Mouse (Mus musculus): Measurements from ENCODE around the gene Cabp4. TPM values are rescaled to one million over a fixed set of nuclear protein-coding genes. Genes with fewer than 3 reads are reported as not detected.

Cabp4 gene
- polyA plus RNA-seq, 1 experiment from 2014 or later = 0.09 TPM

GRCm38 (mm10) chr19:4150567-4151487 lies 7.0 kb upstream of the Cabp4 start:
- no peak for ATAC-seq (ENCODE audit: low FRiP score, low TSS enrichment)
- peaks cover 18% of the 10 kb centered on the region for H3K4me1 ChIP-seq (ENCODE audit: control insufficient read depth, insufficient read depth, low read length)
- H3K4me3 ChIP-seq (ENCODE audit: low read length) = no peak overlapping the region
- H3K9ac ChIP-seq (ENCODE audit: low read depth, low read length) = no peak overlapping the region
- H3K9me3 ChIP-seq (ENCODE audit: control insufficient read depth, low read length) = no peaks in the 10 kb centered on the region
- peaks cover 30% of the 10 kb centered on the region for H3K36me3 ChIP-seq (ENCODE audit: control insufficient read depth, insufficient read depth, low read length)
- no peaks in the 10 kb centered on the region for H3K27me3 ChIP-seq (ENCODE audit: control insufficient read depth, insufficient read depth, low read length)
- 85% methylated on average over 22 of the region's 22 CpGs for WGBS
- H3K27ac ChIP-seq (ENCODE audit: low read depth, low read length) = no peak overlapping the region
- H3K4me2 ChIP-seq (replicated peaks; ENCODE audit: low read depth, low read length) = no peak overlapping the region

- peak overlapping the region; percentile 68; the same call in 1 of the 2 replicates for H3K9ac ChIP-seq (ENCODE audit: low read depth, low read length)
- peaks cover 18% of the 10 kb centered on the region for H3K4me1 ChIP-seq (ENCODE audit: control insufficient read depth, insufficient read depth, low read length)
- H3K4me2 ChIP-seq (replicated peaks; ENCODE audit: low read depth, low read length) = peak overlapping the region; percentile 72
- no peaks in the 10 kb centered on the region for H3K9me3 ChIP-seq (ENCODE audit: control insufficient read depth, low read length)
- WGBS = 94% methylated on average over 17 of the region's 17 CpGs
- H3K27ac ChIP-seq (ENCODE audit: low read depth, low read length) = no peak overlapping the region
- H3K4me3 ChIP-seq (ENCODE audit: low read length) = peak overlapping the region; percentile 86; the same call in 1 of the 2 replicates
- ATAC-seq (ENCODE audit: low FRiP score, low TSS enrichment) = no peak
- peaks cover 28% of the 10 kb centered on the region for H3K36me3 ChIP-seq (ENCODE audit: control insufficient read depth, insufficient read depth, low read length)
- no peaks in the 10 kb centered on the region for H3K27me3 ChIP-seq (ENCODE audit: control insufficient read depth, insufficient read depth, low read length)
Observed at GRCm38 (mm10) chr19:4149764-4150461, 6.1 kb upstream of the Cabp4 start.

- Histone ChIP-seq H3K4me2 (replicated peaks; ENCODE audit: low read depth, low read length) (peak overlapping the region; percentile 72), H3K4me1 (ENCODE audit: control insufficient read depth, insufficient read depth, low read length) (peaks cover 17% of the 10 kb centered on the region), H3K9me3 (ENCODE audit: control insufficient read depth, low read length) (no peaks in the 10 kb centered on the region), H3K9ac (ENCODE audit: low read depth, low read length) (peak overlapping the region; percentile 68; the same call in 1 of the 2 replicates), H3K27me3 (ENCODE audit: control insufficient read depth, insufficient read depth, low read length) (no peaks in the 10 kb centered on the region), H3K27ac (ENCODE audit: low read depth, low read length) (no peak overlapping the region), H3K4me3 (ENCODE audit: low read length) (peak overlapping the region; percentile 86), H3K36me3 (ENCODE audit: control insufficient read depth, insufficient read depth, low read length) (peaks cover 28% of the 10 kb centered on the region)
- ATAC-seq (ENCODE audit: low FRiP score, low TSS enrichment) = no peak
- 81% methylated on average over 11 of the region's 11 CpGs for WGBS
Observed at GRCm38 (mm10) chr19:4149283-4149682, 5.5 kb upstream of the Cabp4 start.

- peak overlapping the region; percentile 68 for H3K9ac ChIP-seq (ENCODE audit: low read depth, low read length)
- peak overlapping the region; percentile 6; the same call in 1 of the 2 replicates for H3K27ac ChIP-seq (ENCODE audit: low read depth, low read length)
- H3K9me3 ChIP-seq (ENCODE audit: control insufficient read depth, low read length) = no peaks in the 10 kb centered on the region
- peak overlapping the region; percentile 72 for H3K4me2 ChIP-seq (replicated peaks; ENCODE audit: low read depth, low read length)
- peaks cover 28% of the 10 kb centered on the region for H3K36me3 ChIP-seq (ENCODE audit: control insufficient read depth, insufficient read depth, low read length)
- ATAC-seq (ENCODE audit: low FRiP score, low TSS enrichment) = 0 out of 2 replicates have a peak, but pooled peaks have one; percentile 16
- H3K4me1 ChIP-seq (ENCODE audit: control insufficient read depth, insufficient read depth, low read length) = peaks cover 14% of the 10 kb centered on the region
- H3K27me3 ChIP-seq (ENCODE audit: control insufficient read depth, insufficient read depth, low read length) = no peaks in the 10 kb centered on the region
- H3K4me3 ChIP-seq (ENCODE audit: low read length) = peak overlapping the region; percentile 86
- under 1% methylated on average over 8 of the region's 8 CpGs for WGBS
Observed at GRCm38 (mm10) chr19:4148819-4149218, 5.0 kb upstream of the Cabp4 start.

- WGBS = 0% methylated on average over 32 of the region's 33 CpGs
- peaks cover 14% of the 10 kb centered on the region for H3K4me1 ChIP-seq (ENCODE audit: control insufficient read depth, insufficient read depth, low read length)
- H3K36me3 ChIP-seq (ENCODE audit: control insufficient read depth, insufficient read depth, low read length) = peaks cover 26% of the 10 kb centered on the region
- peak; percentile 95 for ATAC-seq (ENCODE audit: low FRiP score, low TSS enrichment)
- H3K27ac ChIP-seq (ENCODE audit: low read depth, low read length) = peak within 1 kb of the TSS; percentile 6; the same call in 1 of the 2 replicates
- H3K4me3 ChIP-seq (ENCODE audit: low read length) = peak within 1 kb of the TSS; percentile 86
- no peaks in the 10 kb centered on the region for H3K27me3 ChIP-seq (ENCODE audit: control insufficient read depth, insufficient read depth, low read length)
- H3K9me3 ChIP-seq (ENCODE audit: control insufficient read depth, low read length) = no peaks in the 10 kb centered on the region
- peak within 1 kb of the TSS; percentile 68 for H3K9ac ChIP-seq (ENCODE audit: low read depth, low read length)
- H3K4me2 ChIP-seq (replicated peaks; ENCODE audit: low read depth, low read length) = peak within 1 kb of the TSS; percentile 72
Observed at GRCm38 (mm10) chr19:4148491-4148806, 4.6 kb upstream of the Cabp4 start, which contains the start of gene Coro1b. TSS of gene Coro1b (plus strand) at chr19:4148619.

DNA sequence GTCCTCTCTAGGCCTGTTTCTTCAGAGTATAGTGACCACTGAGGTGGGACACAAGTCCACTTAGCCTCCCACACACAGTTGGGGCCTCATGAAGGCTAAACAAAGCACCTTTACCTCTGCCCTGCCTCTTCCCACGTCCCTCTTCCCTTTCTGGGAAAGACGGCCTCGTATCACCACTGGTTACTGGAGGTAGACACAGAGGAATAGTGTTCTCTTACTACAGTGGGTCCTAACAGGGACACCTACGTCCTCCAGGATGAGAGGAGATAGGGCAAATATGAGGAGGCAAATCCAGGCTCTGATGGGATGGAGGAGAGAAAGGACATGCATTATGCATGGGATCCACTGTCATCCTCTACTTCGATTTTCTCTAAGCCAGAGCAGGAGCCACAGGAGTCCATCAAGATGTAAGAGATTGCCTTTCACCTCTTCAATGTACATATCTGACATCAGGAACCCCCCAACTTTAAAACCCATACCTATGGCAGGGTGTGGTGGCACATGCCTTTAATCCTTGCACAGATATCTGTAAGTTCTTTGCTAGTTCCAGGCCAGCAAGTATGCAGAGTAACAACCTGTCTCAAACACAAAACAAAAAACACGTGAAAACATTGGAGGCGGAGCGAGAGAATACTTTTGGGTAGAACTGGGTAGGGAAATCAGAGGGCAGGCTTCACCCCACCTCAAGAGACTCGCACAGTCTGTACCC lies 4.1 kb upstream of the Cabp4 start:
- Histone ChIP-seq H3K36me3 (ENCODE audit: control insufficient read depth, insufficient read depth, low read length) (peaks cover 21% of the 10 kb centered on the region), H3K4me2 (replicated peaks; ENCODE audit: low read depth, low read length) (peak overlapping the region; percentile 72), H3K9me3 (ENCODE audit: control insufficient read depth, low read length) (no peaks in the 10 kb centered on the region), H3K27me3 (ENCODE audit: control insufficient read depth, insufficient read depth, low read length) (no peaks in the 10 kb centered on the region), H3K27ac (ENCODE audit: low read depth, low read length) (no peak overlapping the region), H3K4me1 (ENCODE audit: control insufficient read depth, insufficient read depth, low read length) (peaks cover 14% of the 10 kb centered on the region), H3K9ac (ENCODE audit: low read depth, low read length) (peak overlapping the region; percentile 68; the same call in 1 of the 2 replicates), H3K4me3 (ENCODE audit: low read length) (peak overlapping the region; percentile 86)
- 31% methylated on average over 9 of the region's 9 CpGs for WGBS
- peak; percentile 43 for ATAC-seq (ENCODE audit: low FRiP score, low TSS enrichment)

DNA sequence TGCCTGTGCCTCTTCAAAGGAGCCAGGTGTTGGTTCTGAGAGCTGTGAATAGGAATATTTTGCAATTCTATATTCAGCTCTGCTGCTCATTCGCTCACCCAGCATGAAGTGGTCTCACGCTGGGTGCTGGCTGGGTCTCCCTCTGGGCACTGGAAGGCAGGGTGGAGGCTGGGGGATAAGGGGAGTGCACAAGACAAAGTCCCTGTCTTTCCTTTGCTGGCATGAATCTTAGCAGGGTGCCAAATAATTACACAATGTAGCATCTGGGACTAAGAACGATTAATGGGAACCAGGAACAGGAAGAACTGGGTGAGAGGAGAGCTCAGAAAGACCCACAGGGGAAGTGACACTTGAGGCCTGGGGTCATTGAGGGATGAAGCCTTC lies 3.2 kb upstream of the Cabp4 start:
- H3K4me2 ChIP-seq (replicated peaks; ENCODE audit: low read depth, low read length) = no peak overlapping the region
- H3K4me3 ChIP-seq (ENCODE audit: low read length) = no peak overlapping the region
- ATAC-seq (ENCODE audit: low FRiP score, low TSS enrichment) = no peak
- no peak overlapping the region for H3K9ac ChIP-seq (ENCODE audit: low read depth, low read length)
- no peaks in the 10 kb centered on the region for H3K9me3 ChIP-seq (ENCODE audit: control insufficient read depth, low read length)
- WGBS = 73% methylated on average over 3 of the region's 3 CpGs
- H3K36me3 ChIP-seq (ENCODE audit: control insufficient read depth, insufficient read depth, low read length) = peaks cover 16% of the 10 kb centered on the region
- H3K4me1 ChIP-seq (ENCODE audit: control insufficient read depth, insufficient read depth, low read length) = peaks cover 14% of the 10 kb centered on the region
- no peaks in the 10 kb centered on the region for H3K27me3 ChIP-seq (ENCODE audit: control insufficient read depth, insufficient read depth, low read length)
- H3K27ac ChIP-seq (ENCODE audit: low read depth, low read length) = no peak overlapping the region

DNA sequence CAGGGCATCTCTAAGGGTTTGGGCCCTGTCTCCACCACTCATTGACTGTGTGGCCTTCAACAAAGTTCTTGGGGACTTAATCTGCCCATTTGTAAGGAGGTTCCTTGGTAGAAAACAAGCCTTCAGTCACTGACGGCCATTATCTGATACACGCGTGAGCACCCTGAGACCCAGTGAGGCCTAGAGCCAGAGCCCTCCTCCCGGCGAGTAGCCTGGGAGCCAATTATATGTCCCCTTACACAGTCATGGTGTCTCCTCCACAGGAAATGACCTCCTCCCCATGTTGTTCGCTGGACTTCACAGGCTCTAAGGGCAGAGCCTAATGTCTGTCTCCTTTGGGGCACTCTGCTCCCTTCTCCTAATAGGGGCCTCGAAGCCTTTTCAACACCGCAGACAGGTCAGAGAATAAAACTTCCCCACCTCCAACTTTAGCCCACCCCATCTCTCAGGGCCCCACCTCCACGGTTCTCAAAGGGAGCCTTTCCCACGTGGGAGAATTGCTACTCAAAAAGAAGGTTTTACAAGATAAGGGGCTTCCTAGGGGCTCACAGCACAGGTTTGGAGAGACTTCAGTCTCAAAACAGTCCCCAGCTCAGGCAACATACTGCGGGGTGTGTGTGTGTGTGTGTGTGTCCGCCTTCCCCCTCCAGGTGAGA lies 2.7 kb upstream of the Cabp4 start:
- Histone ChIP-seq H3K27me3 (ENCODE audit: control insufficient read depth, insufficient read depth, low read length) (no peaks in the 10 kb centered on the region), H3K27ac (ENCODE audit: low read depth, low read length) (no peak overlapping the region), H3K4me2 (replicated peaks; ENCODE audit: low read depth, low read length) (no peak overlapping the region), H3K9ac (ENCODE audit: low read depth, low read length) (no peak overlapping the region), H3K36me3 (ENCODE audit: control insufficient read depth, insufficient read depth, low read length) (peaks cover 16% of the 10 kb centered on the region), H3K4me3 (ENCODE audit: low read length) (no peak overlapping the region), H3K9me3 (ENCODE audit: control insufficient read depth, low read length) (no peaks in the 10 kb centered on the region), H3K4me1 (ENCODE audit: control insufficient read depth, insufficient read depth, low read length) (peaks cover 14% of the 10 kb centered on the region)
- no peak for ATAC-seq (ENCODE audit: low FRiP score, low TSS enrichment)
- WGBS = 71% methylated on average over 12 of the region's 12 CpGs

Measured in kidney, embryonic 14.5 days (tissue).